Mouse (Mus musculus) erythroblast, adult 5-6 weeks (primary cell): ENCODE measurements around the gene Gm6096. TPM values are rescaled to one million over a fixed set of nuclear protein-coding genes. Genes with fewer than 3 reads are reported as not detected.
"Not testable (repeated sequence)": the region's sequence is repeated elsewhere in the genome, so short reads cannot be mapped to it uniquely, and the experiment has no call there.

Experiments
- ATAC-seq: replicated peaks from 2 replicates; pipeline ENCODE4 v1.8.0; 2016; ENCODE audit warnings: moderate number of reproducible peaks, mild to moderate bottlenecking, moderate TSS enrichment, inconsistent platforms; ENCODE audit not compliant: poor library complexity, low FRiP score, severe bottlenecking
- total RNA-seq, 2 experiments: library from RNA; stranded (forward) in 1 of 2; stranded (reverse) in 1 of 2; fragments of 150-400 nt in 1 of 2; fragments of 200-764, 138-1000 nt in 1 of 2; gene quantifications; 2 replicates each; pipeline versions ENCODE4 v1.2.3 to v1.2.4; 2015 to 2017; ENCODE audit warnings: low replicate concordance in 2 of 2

The Gm6096 gene
- total RNA-seq (2015; ENCODE audit: low replicate concordance) = not detected in 2 replicates
- total RNA-seq (2017; ENCODE audit: low replicate concordance) = 2.0 TPM in 1 of 2 replicates, not detected in the other

- no peak for ATAC-seq
Measured at GRCm38 (mm10) chr7:34250738-34251137, at the start of gene Gm6096. TSS of gene Gm6096 (plus strand) at chr7:34251038.

GRCm38 (mm10) chr7:34202147-34202546 lies 48.7 kb upstream of the Gm6096 start:
- not testable (repeated sequence) for ATAC-seq

GRCm38 (mm10) chr7:34206331-34206730 lies 44.5 kb upstream of the Gm6096 start:
- ATAC-seq = no peak

GRCm38 (mm10) chr7:34208027-34208745 lies 42.7 kb upstream of the Gm6096 start:
- ATAC-seq = no peak

- ATAC-seq = no peak
Measured at GRCm38 (mm10) chr7:34213281-34213680, 37.6 kb upstream of the Gm6096 start.

- no peak for ATAC-seq
Measured at GRCm38 (mm10) chr7:34214644-34215043, 36.2 kb upstream of the Gm6096 start.

- no peak for ATAC-seq
Measured at GRCm38 (mm10) chr7:34215481-34215880, 35.4 kb upstream of the Gm6096 start.

- ATAC-seq = no peak
Measured at GRCm38 (mm10) chr7:34216474-34216873, 34.4 kb upstream of the Gm6096 start.

- ATAC-seq = no peak
Measured at GRCm38 (mm10) chr7:34218496-34218895, 32.3 kb upstream of the Gm6096 start.

- ATAC-seq = no peak
Measured at GRCm38 (mm10) chr7:34221594-34222250, 29.1 kb upstream of the Gm6096 start.

GRCm38 (mm10) chr7:34222340-34222739 lies 28.5 kb upstream of the Gm6096 start:
- ATAC-seq = no peak

GRCm38 (mm10) chr7:34224308-34224707 lies 26.5 kb upstream of the Gm6096 start:
- no peak for ATAC-seq

GRCm38 (mm10) chr7:34226086-34226485 lies 24.8 kb upstream of the Gm6096 start:
- no peak for ATAC-seq

- no peak for ATAC-seq
Measured at GRCm38 (mm10) chr7:34226846-34227245, 24.0 kb upstream of the Gm6096 start.

- ATAC-seq = no peak
Measured at GRCm38 (mm10) chr7:34228641-34229040, 22.2 kb upstream of the Gm6096 start.

- ATAC-seq = no peak
Measured at GRCm38 (mm10) chr7:34229153-34229552, 21.7 kb upstream of the Gm6096 start.

- no peak for ATAC-seq
Measured at GRCm38 (mm10) chr7:34229691-34230111, 21.1 kb upstream of the Gm6096 start.

GRCm38 (mm10) chr7:34230116-34230515 lies 20.7 kb upstream of the Gm6096 start, which contains the start of gene Gpi1:
TSS of gene Gpi1 (minus strand) at chr7:34230336.
- peak; percentile 64 for ATAC-seq

- 0 out of 2 replicates have a peak, but pooled peaks have one; percentile 2 for ATAC-seq
Measured at GRCm38 (mm10) chr7:34232785-34233725, 17.8 kb upstream of the Gm6096 start.
